Mouse (Mus musculus): Measurements from ENCODE around the gene Lgr6. TPM values are rescaled to one million over a fixed set of nuclear protein-coding genes. Genes with fewer than 3 reads are reported as not detected.
A peak's percentile ranks its signal among the peaks of the same experiment; 100 is the strongest.
"Not testable (repeated sequence)": the region's sequence is repeated elsewhere in the genome, so short reads cannot be mapped to it uniquely, and the experiment has no call there.

Lgr6 gene
- total RNA-seq, 2 experiments from 2014 or later, result 1.6 to 1.9 TPM

- intact Hi-C loops (cut with DNase I), result no loop called here
- TF ChIP-seq CTCF (IDR thresholded peaks at IDR 0.05), result no peak
- DNase-seq (ENCODE audit: extremely low spot score in 1 of 2, low spot score in 2 of 2), result no peak
- no peak overlapping the region for H3K4me3 ChIP-seq
- H3K27ac ChIP-seq, result no peak overlapping the region
Measured at GRCm38 (mm10) chr1:135126443-135127027, 21.5 kb upstream of the Lgr6 start.

- no peak for DNase-seq (ENCODE audit: extremely low spot score in 1 of 2, low spot score in 2 of 2)
- intact Hi-C loops (cut with DNase I), result no loop called here
- no peak overlapping the region for H3K27ac ChIP-seq
- no peak overlapping the region for H3K4me3 ChIP-seq
- no peak for TF ChIP-seq CTCF (IDR thresholded peaks at IDR 0.05)
Measured at GRCm38 (mm10) chr1:135125990-135126389, 20.9 kb upstream of the Lgr6 start.

DNA sequence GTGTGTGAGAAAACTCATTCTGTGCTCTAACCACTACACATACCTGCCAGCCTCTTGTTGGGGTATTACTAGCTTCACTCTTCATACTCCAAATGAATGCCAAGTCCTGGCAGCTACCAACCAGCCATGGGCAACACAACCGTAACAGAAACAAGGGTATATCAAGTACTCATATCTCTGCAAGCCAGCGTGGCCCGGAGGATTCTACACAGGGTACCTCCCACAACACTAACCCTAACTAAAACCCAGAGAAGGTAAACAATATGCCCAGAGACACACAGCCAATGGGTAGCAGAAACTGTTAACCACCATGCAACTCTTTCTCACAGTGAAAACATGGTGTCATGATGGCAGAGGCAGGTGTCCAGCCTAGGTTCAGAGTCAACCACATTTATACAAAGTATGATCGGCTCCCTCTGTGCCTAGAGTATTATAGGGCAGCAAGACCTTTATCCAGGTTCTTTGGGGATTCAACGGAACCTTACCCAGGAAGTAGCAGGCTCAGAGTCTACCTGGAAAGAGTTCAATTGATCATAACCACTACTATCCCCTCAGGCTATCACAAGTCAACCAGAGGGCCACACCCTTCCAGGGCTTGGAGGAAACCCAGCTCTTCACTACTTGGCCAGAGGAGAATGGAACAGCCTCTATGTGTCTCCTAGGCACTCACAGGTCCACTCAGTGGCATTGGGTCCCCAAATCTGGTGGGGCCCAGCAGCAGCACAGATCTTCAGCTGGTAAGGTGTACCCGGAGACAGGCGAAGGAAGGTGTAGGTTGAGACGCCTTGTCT lies 19.7 kb upstream of the Lgr6 start:
- intact Hi-C loops (cut with DNase I), result no loop called here
- no peak for DNase-seq (ENCODE audit: extremely low spot score in 1 of 2, low spot score in 2 of 2)
- TF ChIP-seq CTCF (IDR thresholded peaks at IDR 0.05), result no peak
- Histone ChIP-seq H3K4me3 (no peak overlapping the region), H3K27ac (no peak overlapping the region)

DNA sequence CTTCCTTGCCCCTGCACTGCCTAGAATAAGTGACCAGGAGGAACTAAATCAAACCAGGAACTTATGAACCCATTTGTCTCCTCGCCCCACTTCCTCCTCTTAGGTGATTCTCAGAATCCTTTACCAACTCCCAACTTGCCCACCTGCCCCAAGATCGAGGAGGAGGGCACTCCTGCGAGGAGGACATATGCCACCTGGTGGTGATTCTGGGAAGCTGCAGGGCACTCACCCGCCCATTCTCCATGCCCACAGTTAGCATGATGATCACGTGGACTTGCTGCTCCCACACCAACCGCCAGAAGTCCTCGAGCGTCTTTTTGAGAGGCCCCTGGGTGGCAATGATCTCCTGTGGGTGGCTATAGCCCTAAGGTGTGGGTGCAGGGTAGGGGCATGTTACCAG lies 7.6 kb upstream of the Lgr6 start:
- intact Hi-C loops (cut with DNase I), result no loop called here
- TF ChIP-seq CTCF (IDR thresholded peaks at IDR 0.05), result peak; percentile 84
- no peak for DNase-seq (ENCODE audit: extremely low spot score in 1 of 2, low spot score in 2 of 2)
- Histone ChIP-seq H3K27ac (no peak overlapping the region), H3K4me3 (no peak overlapping the region)

DNA sequence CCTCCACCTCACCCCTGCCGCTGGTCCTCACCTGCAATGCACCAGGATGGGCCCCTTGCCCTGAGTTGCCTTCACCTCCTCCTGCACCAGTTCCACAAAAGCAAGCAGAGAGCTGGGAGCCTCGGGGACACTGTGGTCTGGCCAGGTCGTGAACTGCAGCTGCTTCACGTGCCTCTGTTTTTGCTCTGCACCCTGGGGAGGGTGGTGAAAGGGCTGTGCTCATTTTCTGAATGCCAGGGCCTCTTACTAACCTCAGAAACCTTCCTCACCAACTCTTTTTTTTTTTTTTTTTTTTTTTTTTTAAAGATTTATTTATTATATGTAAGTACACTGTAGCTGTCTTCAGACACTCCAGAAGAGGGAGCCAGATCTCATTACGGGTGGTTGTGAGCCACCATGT lies 6.2 kb upstream of the Lgr6 start:
- DNase-seq (ENCODE audit: extremely low spot score in 1 of 2, low spot score in 2 of 2); H3K4me3 ChIP-seq; H3K27ac ChIP-seq; intact Hi-C loops (cut with DNase I): not testable (repeated sequence)

DNA sequence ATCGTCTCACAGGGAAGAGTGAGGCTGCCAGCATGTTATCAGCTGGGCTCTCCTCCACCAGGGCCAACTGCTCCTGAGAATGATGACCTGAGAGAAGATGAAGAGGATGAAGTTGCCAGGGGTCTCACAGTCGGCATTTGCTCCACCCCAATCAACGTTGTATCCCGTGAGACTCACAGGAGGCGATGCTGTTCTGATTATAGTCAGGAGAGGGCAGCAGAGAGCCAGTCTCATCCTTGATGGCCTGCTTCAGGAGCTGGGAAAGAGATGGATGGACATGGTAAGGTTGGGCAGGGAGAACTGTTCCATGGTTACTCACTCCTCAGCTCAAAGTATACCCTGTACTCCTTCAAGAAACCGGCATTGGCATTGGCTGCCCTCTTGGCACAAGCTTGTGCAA lies 5.0 kb upstream of the Lgr6 start:
- intact Hi-C loops (cut with DNase I), result loop anchor here (1.0 kb wide), 2 partner anchors 26 to 121 kb away; no protein-coding TSS in a partner anchor

GRCm38 (mm10) chr1:135108611-135109010 lies 3.5 kb upstream of the Lgr6 start:
- intact Hi-C loops (cut with DNase I), result loop anchor here (5.0 kb wide), 1 partner anchor 136 kb away; no protein-coding TSS in a partner anchor

More for the DNA sequence above, 5.0 kb upstream of the Lgr6 start:
- H3K4me3 ChIP-seq, result no peak overlapping the region
- peak; percentile 97 for TF ChIP-seq CTCF (IDR thresholded peaks at IDR 0.05)
- H3K27ac ChIP-seq, result no peak overlapping the region
- peak; percentile 66 to 81 for DNase-seq (ENCODE audit: extremely low spot score in 1 of 2, low spot score in 2 of 2)

GRCm38 (mm10) chr1:135105951-135106350 lies 875 bp upstream of the Lgr6 start:
- Histone ChIP-seq H3K27ac (no peak overlapping the region), H3K4me3 (no peak overlapping the region)
- intact Hi-C loops (cut with DNase I), result loop anchor here (1.0 to 5.0 kb wide), 2 partner anchors 117 to 134 kb away; no protein-coding TSS in a partner anchor
- peak; percentile 63 to 69 for DNase-seq (ENCODE audit: extremely low spot score in 1 of 2, low spot score in 2 of 2)
- peak; percentile 92 for TF ChIP-seq CTCF (IDR thresholded peaks at IDR 0.05)

More at GRCm38 (mm10) chr1:135108611-135109010, 3.5 kb upstream of the Lgr6 start:
- DNase-seq (ENCODE audit: extremely low spot score in 1 of 2, low spot score in 2 of 2), result no peak
- Histone ChIP-seq H3K27ac (no peak overlapping the region), H3K4me3 (no peak overlapping the region)
- peak; percentile 52 for TF ChIP-seq CTCF (IDR thresholded peaks at IDR 0.05)

DNA sequence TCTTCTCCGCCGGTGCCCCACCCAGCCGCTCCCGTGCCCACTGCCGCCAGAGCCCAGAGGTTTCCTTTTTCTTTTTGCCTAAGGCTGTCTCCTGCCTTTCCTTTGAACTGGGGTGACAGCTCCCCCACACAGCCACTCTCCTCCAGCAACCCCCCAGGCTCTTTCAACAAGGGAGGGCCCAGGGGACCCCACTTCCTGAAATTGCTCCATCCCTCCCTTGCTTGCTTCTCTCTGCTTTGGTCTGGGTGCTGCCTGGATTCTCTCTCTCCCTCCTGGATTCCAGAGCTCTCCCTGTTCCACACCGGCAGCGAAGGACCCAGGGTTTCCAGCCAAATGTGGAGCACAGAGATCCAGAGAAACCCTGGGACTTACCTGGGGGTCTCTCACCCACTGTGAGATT lies 4.7 kb downstream of the Lgr6 start:
- intact Hi-C loops (cut with DNase I), result no loop called here
- TF ChIP-seq CTCF (IDR thresholded peaks at IDR 0.05), result no peak
- no peak overlapping the region for H3K27ac ChIP-seq
- H3K4me3 ChIP-seq, result no peak overlapping the region
- DNase-seq (ENCODE audit: extremely low spot score in 1 of 2, low spot score in 2 of 2), result no peak

DNA sequence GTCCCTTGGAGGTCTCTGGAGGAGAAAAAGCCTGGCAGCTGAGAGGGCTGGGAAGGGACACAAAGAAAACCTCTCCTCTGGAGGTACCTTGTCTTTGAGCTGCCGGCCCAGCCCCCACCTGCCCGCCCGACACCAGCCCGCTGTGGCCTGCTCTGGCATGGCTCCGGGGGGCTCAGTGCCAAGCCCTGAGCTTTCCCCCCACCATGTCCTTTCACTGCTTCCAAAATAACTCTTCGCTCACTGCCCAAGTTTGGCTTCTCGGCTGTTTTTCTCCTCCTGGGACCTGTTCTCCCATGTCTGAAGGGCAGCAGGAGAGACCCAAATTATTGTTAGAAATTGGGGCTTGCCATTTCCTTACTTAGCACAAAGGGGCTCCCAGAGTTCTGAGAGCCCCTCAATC lies 6.6 kb downstream of the Lgr6 start:
- Histone ChIP-seq H3K27ac (no peak overlapping the region), H3K4me3 (no peak overlapping the region)
- TF ChIP-seq CTCF (IDR thresholded peaks at IDR 0.05), result no peak
- DNase-seq (ENCODE audit: extremely low spot score in 1 of 2, low spot score in 2 of 2), result no peak
- intact Hi-C loops (cut with DNase I), result no loop called here

GRCm38 (mm10) chr1:135097441-135097840 lies 7.6 kb downstream of the Lgr6 start:
- TF ChIP-seq CTCF (IDR thresholded peaks at IDR 0.05), result no peak
- DNase-seq (ENCODE audit: extremely low spot score in 1 of 2, low spot score in 2 of 2), result no peak
- Histone ChIP-seq H3K27ac (no peak overlapping the region), H3K4me3 (no peak overlapping the region)
- intact Hi-C loops (cut with DNase I), result no loop called here

DNA sequence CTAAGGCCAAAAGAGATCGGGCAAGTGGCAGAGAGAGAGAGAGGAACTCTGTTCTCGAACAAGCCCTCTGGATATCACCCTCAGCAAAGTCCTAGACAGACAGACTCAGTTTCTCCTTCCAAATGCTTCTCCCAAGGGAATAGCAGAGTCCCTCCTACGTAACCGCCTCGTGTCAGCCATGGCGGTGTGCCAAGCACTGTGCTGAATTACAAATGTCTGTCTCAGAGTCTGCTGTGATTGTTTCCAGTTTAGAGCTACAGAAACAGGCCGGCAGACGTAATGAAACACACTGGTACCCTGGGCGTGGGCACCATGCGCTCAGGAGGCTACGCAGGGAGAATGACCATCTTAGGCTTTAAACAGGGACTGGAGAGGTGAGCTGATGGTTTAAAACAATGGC lies 8.8 kb downstream of the Lgr6 start:
- TF ChIP-seq CTCF (IDR thresholded peaks at IDR 0.05), result no peak
- no peak for DNase-seq (ENCODE audit: extremely low spot score in 1 of 2, low spot score in 2 of 2)
- H3K27ac ChIP-seq, result no peak overlapping the region
- intact Hi-C loops (cut with DNase I), result no loop called here
- no peak overlapping the region for H3K4me3 ChIP-seq
